ENCODE assay signal across 8 mouse cellular contexts in the genomic region with DNA sequence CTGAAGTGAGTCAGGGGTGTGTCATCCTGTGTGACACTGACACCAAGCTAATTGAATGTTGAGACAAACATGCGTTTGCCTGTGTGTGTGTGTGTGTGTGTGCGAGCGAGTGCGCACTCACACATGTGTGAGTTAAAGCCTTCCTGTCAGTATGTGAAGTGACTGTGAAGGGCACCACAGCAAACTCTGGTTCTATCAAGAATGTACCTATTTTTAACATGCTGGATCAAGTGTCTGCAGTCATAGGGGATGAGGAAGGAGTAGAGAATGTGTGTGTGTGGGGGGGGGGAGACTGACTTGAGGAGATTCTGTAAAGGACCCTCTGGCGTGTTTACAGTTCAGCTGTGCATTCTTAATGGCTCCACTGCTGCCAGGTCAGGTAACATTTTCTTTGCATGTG.
DNase-seq lines count a peak whose midpoint lies in the region; ATAC-seq and TF ChIP-seq lines count a peak whose summit lies in the region.

No protein-coding gene starts in this region.

- TF ChIP-seq CTCF in layer of hippocampus, adult 2 months (conservative IDR thresholded peaks at IDR 0.05), result no peak
- no peak for TF ChIP-seq CTCF in embryonic fibroblast, embryonic 13.5 days (IDR thresholded peaks at IDR 0.05; ENCODE audit: borderline replicate concordance, insufficient read depth, low read length)
- TF ChIP-seq CTCF in olfactory bulb, adult 2 months (IDR thresholded peaks at IDR 0.05; ENCODE audit: insufficient read depth, low read depth, low read length), result no peak

- no peak overlapping the region for H3K4me3 ChIP-seq in layer of hippocampus, adult 2 months
- no peak overlapping the region for H3K4me3 ChIP-seq in embryonic fibroblast, embryonic 13.5 days (ENCODE audit: insufficient read depth, low read length)
- no peak overlapping the region for H3K4me3 ChIP-seq in intestine, embryonic 16.5 days (ENCODE audit: low read length)
- H3K4me3 ChIP-seq in olfactory bulb, adult 2 months (ENCODE audit: insufficient read depth, low read depth, low read length), result no peak overlapping the region

- no peak for TF ChIP-seq POLR2A in embryonic fibroblast, embryonic 13.5 days (IDR thresholded peaks at IDR 0.05; ENCODE audit: low read depth, low read length)
- TF ChIP-seq POLR2A in olfactory bulb, adult 2 months (IDR thresholded peaks at IDR 0.05; ENCODE audit: insufficient read depth, low read depth, low read length), result no peak

- H3K9ac ChIP-seq in intestine, embryonic 16.5 days (ENCODE audit: low read depth, low read length), result no peak overlapping the region

- H3K27ac ChIP-seq in layer of hippocampus, adult 2 months, result peak overlapping the region; percentile 84
- H3K27ac ChIP-seq in embryonic fibroblast, embryonic 13.5 days (ENCODE audit: insufficient read depth, low read length), result peak overlapping the region; percentile 68
- peak overlapping the region; percentile 72 for H3K27ac ChIP-seq in intestine, embryonic 16.5 days (ENCODE audit: low read length)
- 0 out of 2 replicates have a peak overlapping the region, but pooled peaks have one; percentile 59 for H3K27ac ChIP-seq in olfactory bulb, adult 2 months (ENCODE audit: insufficient read depth, low read depth, low read length)

- no peak for DNase-seq in layer of hippocampus, adult 2 months (ENCODE audit: low spot score in 2 of 2)
- DNase-seq in layer of hippocampus, adult 18-20 months (ENCODE audit: low spot score in 2 of 2), result no peak
- no peak for DNase-seq in spleen, adult 12 weeks (ENCODE audit: low spot score)
- no peak for DNase-seq in urinary bladder, adult 2 months (ENCODE audit: low spot score)
- DNase-seq in lung, postnatal 25 days (ENCODE audit: low spot score), result no peak

- H3K9me3 ChIP-seq in intestine, embryonic 16.5 days (ENCODE audit: control insufficient read depth, low read length), result no peaks in the 10 kb centered on the region

- no peak overlapping the region for H3K4me2 ChIP-seq in intestine, embryonic 16.5 days (ENCODE audit: low read depth, low read length)

- 48% methylated on average over 5 of the region's 5 CpGs for WGBS in intestine, embryonic 16.5 days
- 73% methylated on average over 5 of the region's 5 CpGs for WGBS in olfactory bulb, adult 2 months

- no peak for ATAC-seq in intestine, embryonic 16.5 days

- H3K27me3 ChIP-seq in intestine, embryonic 16.5 days (replicated peaks; ENCODE audit: control insufficient read depth, insufficient read depth, low read length), result no peaks in the 10 kb centered on the region

- peaks cover 31% of the 10 kb centered on the region for H3K4me1 ChIP-seq in embryonic fibroblast, embryonic 13.5 days (ENCODE audit: control insufficient read depth, insufficient read depth, low read length)
- H3K4me1 ChIP-seq in intestine, embryonic 16.5 days (ENCODE audit: control insufficient read depth, insufficient read depth, low read length), result peaks cover 31% of the 10 kb centered on the region
- peaks cover 19% of the 10 kb centered on the region for H3K4me1 ChIP-seq in olfactory bulb, adult 2 months (ENCODE audit: control insufficient read depth, insufficient read depth, low read length)

- H3K36me3 ChIP-seq in intestine, embryonic 16.5 days (ENCODE audit: control insufficient read depth, insufficient read depth, low read length), result no peaks in the 10 kb centered on the region
